Mouse (Mus musculus): Measurements from ENCODE around the gene Olfr447.

Olfr447 gene

DNA sequence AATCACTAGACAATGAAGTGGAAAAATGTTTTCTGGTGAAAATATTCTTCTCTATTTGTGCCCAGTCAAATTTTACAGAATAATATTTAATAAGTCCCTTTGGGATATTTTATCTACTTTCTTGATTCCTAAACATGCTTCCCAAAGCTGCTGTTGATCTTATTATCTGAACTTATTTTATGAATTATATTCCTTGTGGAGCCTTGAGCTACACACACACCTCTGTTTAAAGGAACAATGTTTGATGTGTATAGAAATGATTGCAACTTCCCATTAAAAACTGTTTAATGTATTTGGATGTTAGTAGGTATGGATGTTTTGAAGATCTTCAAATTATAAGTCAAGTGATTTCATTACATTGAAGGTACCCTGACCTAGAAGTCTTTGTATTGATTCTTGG is at the start of gene Olfr447:
TSS of gene Olfr447 (plus strand) at position 301 of the 400 bp plus-strand sequence.
- no peak for DNase-seq (ENCODE audit: low spot score in 2 of 2)

DNA sequence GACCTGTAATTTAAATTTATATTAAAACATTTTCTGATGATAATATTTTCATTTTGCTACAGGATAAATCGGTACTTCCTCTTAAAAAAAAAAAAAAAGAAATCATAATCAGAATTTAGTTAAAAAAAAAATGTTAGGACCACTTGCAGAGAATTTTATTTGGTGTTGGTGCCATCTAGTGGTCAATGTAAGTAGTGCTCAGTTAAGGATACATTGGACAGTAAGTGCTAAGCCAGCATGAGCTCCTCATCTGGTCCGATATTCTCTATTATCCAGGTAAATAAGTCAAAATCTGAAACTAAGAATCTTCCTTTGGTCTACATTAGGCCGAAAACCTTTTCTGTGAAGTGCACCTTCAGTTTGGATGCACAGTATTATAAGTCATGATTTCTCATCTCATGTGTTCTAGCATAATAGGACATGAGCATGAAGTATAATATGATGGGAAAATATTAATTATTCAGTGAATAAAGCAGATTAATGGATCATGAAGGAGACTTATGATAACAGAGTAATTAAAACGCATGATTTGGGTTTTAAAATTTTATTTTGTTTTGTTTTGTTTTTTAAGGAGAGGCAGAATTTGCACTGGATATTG is 48.4 kb upstream of the Olfr447 start:
- peak in 1 of 2 experiments; percentile 30 for DNase-seq (ENCODE audit: low spot score in 2 of 2)

DNA sequence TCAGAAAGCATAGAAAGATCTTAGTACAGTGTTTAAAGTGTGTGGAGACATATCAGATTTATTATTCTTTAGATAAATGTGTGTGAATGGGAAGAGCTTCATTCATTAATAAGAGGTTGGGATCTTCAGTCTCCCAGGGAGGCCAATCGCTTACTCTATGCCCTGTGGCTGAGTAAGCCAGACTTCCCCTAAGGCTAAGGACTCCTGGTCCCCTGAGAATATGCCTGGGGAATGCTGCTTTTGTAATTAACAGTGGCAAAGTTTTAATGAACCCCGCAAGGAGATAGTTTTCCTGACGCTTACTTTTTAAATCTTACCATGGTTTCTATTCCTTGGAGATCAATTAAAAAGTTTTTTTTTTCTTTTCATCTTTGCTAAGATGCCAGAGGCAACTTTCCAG is 39.0 kb upstream of the Olfr447 start:
- DNase-seq (ENCODE audit: low spot score in 2 of 2): no peak

DNA sequence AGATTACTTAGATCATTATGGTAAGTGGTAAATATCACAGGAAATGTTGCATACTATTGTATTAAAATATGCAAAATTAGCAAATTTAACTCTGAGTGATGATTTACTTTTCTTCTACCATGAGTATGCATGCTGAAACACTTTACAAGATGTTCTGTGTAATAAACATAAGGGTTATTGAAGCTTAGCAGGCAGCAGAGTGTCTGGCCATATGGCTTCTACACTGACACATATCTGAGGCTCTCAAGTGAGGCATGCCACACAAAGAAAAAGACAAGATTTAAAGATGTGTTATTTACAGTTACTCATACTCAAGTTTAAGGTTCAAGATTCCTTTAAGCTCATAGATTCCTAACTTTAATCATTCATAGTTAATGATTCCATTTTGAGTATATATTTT is 32.4 kb upstream of the Olfr447 start:
- no peak for DNase-seq (ENCODE audit: low spot score in 2 of 2)

DNA sequence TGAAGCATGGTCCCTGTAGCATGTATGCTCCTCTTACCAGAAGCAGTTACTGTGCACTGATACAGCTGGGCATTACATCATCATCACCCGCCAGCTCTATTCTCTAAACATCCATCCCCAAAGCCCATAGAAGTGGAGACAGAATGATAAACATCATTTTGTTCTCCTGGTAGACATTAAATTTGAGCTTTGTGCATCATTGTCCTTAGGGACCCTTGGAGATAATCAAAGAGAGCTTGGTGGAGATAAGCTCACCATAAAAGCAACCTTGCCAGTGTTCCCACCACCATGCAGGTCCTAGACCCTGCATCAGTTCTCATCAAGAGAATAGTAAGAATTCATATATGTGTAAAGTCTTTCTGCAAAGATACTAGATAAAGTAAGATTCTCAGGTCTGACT is 18.5 kb upstream of the Olfr447 start, which contains the start of gene Olfr448:
TSS of gene Olfr448 (plus strand) at position 301 of the 400 bp plus-strand sequence.
- no peak for DNase-seq (ENCODE audit: low spot score in 2 of 2)

DNA sequence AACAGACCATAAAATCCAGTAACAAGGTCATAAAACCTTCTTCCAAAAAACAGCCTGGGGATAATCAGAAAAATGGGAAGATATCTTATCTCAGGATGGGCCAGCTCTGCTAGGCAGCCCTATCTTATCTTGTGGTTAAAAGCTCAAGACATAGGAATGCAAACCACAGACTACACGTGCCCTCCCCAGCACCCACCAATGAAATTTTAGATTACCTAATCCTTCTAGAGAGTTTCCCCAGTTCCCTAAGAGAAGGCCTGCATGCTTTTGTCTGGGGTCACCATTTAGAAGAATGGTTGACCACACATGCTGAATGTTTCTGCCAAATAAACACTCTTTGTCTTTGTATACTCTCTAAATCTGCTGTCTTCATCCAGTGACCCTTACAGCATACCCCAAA is 8.3 kb upstream of the Olfr447 start:
- DNase-seq (ENCODE audit: low spot score in 2 of 2): no peak

DNA sequence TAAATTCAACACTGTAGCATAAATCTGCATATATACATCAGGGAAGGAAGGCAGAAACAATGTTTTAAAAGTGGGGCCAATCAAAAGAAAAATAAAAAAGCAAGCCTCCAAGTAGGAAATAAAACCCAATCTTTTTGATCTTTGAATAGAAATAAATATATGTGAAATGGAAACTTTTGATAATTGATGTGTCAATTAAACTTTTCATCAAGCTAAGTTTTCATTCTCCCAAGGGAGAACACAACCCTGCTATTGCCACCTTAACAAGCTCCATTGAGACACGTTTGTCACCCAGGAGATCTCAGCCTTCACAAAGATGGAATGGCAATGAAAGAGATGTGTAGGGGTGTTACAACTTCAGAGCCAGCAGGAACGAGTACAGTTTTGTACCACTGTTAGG is 12.4 kb downstream of the Olfr447 start, which contains the start of gene Olfr446:
TSS of gene Olfr446 (plus strand) at position 301 of the 400 bp plus-strand sequence.
- DNase-seq (ENCODE audit: low spot score in 2 of 2): no peak

DNA sequence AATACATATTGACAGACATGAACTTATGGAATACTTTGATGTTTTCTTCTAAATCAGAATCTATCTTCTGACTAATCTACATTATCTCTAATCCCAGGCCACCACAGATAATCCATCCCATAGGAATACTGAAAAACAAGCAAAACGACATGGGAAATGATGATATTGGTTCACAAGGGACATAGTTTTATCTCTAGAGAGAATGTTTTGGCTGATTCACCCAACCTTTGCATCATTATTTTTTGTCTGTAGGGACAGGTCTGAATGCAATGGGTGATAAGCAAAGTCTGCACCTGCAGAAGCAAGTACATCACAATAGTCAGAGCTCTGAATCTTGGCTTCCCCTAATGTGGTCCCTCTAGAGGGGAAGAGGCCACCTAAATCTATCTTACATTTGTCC is 40.1 kb downstream of the Olfr447 start, which contains the start of gene Olfr444:
TSS of gene Olfr444 (plus strand) at position 301 of the 400 bp plus-strand sequence.
- no peak for DNase-seq (ENCODE audit: low spot score in 2 of 2)
